Mouse (Mus musculus): ENCODE measurements around the gene Cdh1. TPM values are rescaled to one million over a fixed set of nuclear protein-coding genes. Genes with fewer than 3 reads are reported as not detected.

Cdh1 gene
- polyA plus RNA-seq, 1 experiment from 2014 or later: 19.8 TPM

DNA sequence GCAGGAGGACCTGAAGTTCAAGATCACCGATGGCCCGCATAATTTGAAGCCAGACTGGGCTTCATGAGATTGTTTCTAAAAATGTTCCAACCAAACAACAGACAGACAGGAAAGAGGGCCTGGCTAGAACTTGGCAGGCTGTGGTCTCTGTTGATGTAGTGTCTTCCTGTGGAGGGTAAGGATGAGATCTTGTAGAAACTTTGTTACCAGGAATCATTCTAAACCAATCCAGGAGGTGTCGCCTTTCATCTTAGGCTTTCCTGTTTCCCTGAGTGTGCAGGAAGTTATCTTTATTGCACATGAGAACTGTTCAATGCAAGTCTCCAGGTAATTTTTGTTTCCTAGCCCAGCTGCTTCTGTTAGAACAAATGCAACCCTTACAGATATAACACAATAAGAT lies 48.8 kb downstream of the Cdh1 start:
- no peaks in the 10 kb centered on the region for H3K27me3 ChIP-seq (ENCODE audit: control insufficient read depth, insufficient read depth, low read length)
- no peak overlapping the region for H3K27ac ChIP-seq (replicated peaks; ENCODE audit: low read depth, low read length)
- no peak overlapping the region for H3K4me2 ChIP-seq (ENCODE audit: low read depth, low read length)
- no peak overlapping the region for H3K9ac ChIP-seq (replicated peaks; ENCODE audit: low read length)
- WGBS: 89% methylated on average over 3 of the region's 3 CpGs
- no peaks in the 10 kb centered on the region for H3K9me3 ChIP-seq (replicated peaks; ENCODE audit: control insufficient read depth, low read length)
- ATAC-seq (replicated peaks; ENCODE audit: insufficient number of reproducible peaks, low FRiP score, low TSS enrichment, low read depth) (no peak), DNase-seq (ENCODE audit: low spot score) (no peak)
- H3K4me3 ChIP-seq (ENCODE audit: low read depth, low read length): no peak overlapping the region
- no peaks in the 10 kb centered on the region for H3K36me3 ChIP-seq (replicated peaks; ENCODE audit: control insufficient read depth, insufficient read depth, low read depth, low read length)
- no peaks in the 10 kb centered on the region for H3K4me1 ChIP-seq (ENCODE audit: control insufficient read depth, insufficient read depth, low read length)

DNA sequence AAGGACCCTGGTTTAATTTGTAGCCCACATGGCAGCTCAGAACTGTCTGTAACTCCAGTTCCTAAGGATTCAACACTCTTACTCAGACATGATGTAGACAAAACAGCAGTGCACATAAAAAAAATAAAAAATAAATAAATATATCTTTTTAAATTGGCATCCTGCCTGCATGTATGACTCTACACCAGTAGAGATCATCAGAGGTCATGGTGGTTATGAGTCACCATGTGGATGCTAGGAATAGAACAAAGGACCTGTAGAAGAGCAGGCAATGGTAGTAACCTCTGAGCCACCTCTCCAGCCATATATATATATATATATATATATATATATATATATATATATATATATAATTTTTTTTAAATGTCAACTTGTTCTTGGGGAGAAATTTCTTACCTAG lies 52.9 kb downstream of the Cdh1 start:
- H3K9me3 ChIP-seq (replicated peaks; ENCODE audit: control insufficient read depth, low read length): no peaks in the 10 kb centered on the region
- H3K36me3 ChIP-seq (replicated peaks; ENCODE audit: control insufficient read depth, insufficient read depth, low read depth, low read length): no peaks in the 10 kb centered on the region
- H3K27me3 ChIP-seq (ENCODE audit: control insufficient read depth, insufficient read depth, low read length): no peaks in the 10 kb centered on the region
- ATAC-seq (replicated peaks; ENCODE audit: insufficient number of reproducible peaks, low FRiP score, low TSS enrichment, low read depth): no peak
- no peaks in the 10 kb centered on the region for H3K4me1 ChIP-seq (ENCODE audit: control insufficient read depth, insufficient read depth, low read length)
- H3K9ac ChIP-seq (replicated peaks; ENCODE audit: low read length): no peak overlapping the region
- no peak overlapping the region for H3K27ac ChIP-seq (replicated peaks; ENCODE audit: low read depth, low read length)
- no peak overlapping the region for H3K4me3 ChIP-seq (ENCODE audit: low read depth, low read length)
- H3K4me2 ChIP-seq (ENCODE audit: low read depth, low read length): no peak overlapping the region
- no peak for DNase-seq (ENCODE audit: low spot score)

DNA sequence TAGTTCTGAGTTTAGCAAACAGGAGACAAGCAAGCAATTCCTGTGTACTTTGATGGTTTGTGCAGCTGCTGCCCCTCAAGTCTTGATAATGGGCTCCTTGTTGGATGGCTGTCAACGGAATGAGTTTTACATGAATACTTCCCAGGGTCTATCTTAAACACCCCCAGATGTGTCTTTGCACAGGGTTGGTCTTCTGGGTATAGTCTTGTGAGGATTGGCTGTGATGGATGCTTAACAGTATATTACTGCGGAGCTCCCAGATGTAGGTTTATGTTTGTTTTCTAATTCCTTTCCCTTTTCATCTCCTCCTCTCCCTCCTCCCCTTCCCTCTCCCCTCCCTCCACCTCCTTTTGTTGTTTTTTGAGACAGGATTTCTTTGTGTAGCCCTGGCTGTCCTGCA lies 69.6 kb downstream of the Cdh1 start:
- H3K4me1 ChIP-seq (ENCODE audit: control insufficient read depth, insufficient read depth, low read length): no peaks in the 10 kb centered on the region
- no peak overlapping the region for H3K27ac ChIP-seq (replicated peaks; ENCODE audit: low read depth, low read length)
- no peaks in the 10 kb centered on the region for H3K27me3 ChIP-seq (ENCODE audit: control insufficient read depth, insufficient read depth, low read length)
- no peaks in the 10 kb centered on the region for H3K36me3 ChIP-seq (replicated peaks; ENCODE audit: control insufficient read depth, insufficient read depth, low read depth, low read length)
- DNase-seq (ENCODE audit: low spot score) (no peak), ATAC-seq (replicated peaks; ENCODE audit: insufficient number of reproducible peaks, low FRiP score, low TSS enrichment, low read depth) (no peak)
- 42% methylated on average over 2 of the region's 2 CpGs for WGBS
- H3K9me3 ChIP-seq (replicated peaks; ENCODE audit: control insufficient read depth, low read length): no peaks in the 10 kb centered on the region
- H3K4me2 ChIP-seq (ENCODE audit: low read depth, low read length): no peak overlapping the region
- H3K9ac ChIP-seq (replicated peaks; ENCODE audit: low read length): no peak overlapping the region
- no peak overlapping the region for H3K4me3 ChIP-seq (ENCODE audit: low read depth, low read length)

DNA sequence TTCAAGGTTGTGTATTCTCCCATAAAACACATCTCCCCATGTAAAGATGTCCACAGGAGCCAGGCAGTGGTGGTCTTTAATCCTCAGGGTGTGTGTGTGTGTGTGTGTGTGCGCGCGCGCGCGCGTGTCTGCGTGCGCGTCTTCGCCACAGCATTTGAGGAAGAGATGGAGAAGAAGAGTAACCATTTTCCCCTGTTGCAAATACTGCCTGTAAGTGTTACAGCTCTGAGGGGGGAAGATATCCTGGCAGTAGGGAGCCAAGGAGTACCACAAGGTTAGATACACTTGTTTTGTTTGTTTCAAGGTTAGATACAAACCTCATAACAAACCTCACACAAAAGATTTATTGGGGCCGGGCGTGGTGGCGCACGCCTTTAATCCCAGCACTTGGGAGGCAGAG lies 71.2 kb downstream of the Cdh1 start:
- H3K36me3 ChIP-seq (replicated peaks; ENCODE audit: control insufficient read depth, insufficient read depth, low read depth, low read length): no peaks in the 10 kb centered on the region
- no peak overlapping the region for H3K27ac ChIP-seq (replicated peaks; ENCODE audit: low read depth, low read length)
- H3K9ac ChIP-seq (replicated peaks; ENCODE audit: low read length): no peak overlapping the region
- DNase-seq (ENCODE audit: low spot score) (no peak), ATAC-seq (replicated peaks; ENCODE audit: insufficient number of reproducible peaks, low FRiP score, low TSS enrichment, low read depth) (no peak)
- H3K4me1 ChIP-seq (ENCODE audit: control insufficient read depth, insufficient read depth, low read length): no peaks in the 10 kb centered on the region
- WGBS: 93% methylated on average over 15 of the region's 15 CpGs
- no peak overlapping the region for H3K4me2 ChIP-seq (ENCODE audit: low read depth, low read length)
- no peak overlapping the region for H3K4me3 ChIP-seq (ENCODE audit: low read depth, low read length)
- H3K27me3 ChIP-seq (ENCODE audit: control insufficient read depth, insufficient read depth, low read length): no peaks in the 10 kb centered on the region
- H3K9me3 ChIP-seq (replicated peaks; ENCODE audit: control insufficient read depth, low read length): no peaks in the 10 kb centered on the region

DNA sequence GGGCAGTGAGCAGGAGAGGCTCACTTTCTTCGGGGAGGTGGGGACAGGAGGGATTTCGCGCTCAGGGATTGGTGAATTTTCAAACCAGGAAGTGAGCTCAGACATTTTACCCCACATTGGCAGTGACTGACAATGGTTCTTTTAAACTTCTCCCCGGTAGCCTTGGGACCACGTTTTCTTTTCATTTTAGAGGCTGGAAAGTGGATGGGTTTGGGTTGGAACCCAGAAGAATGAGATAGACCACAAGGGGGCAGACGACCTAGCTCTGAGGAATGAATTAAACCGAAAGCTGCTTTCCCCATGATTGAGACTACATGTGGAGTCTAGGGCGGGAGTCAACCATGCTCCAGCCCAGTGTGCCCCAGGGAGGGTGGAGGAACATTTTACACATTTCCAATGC lies 71.7 kb downstream of the Cdh1 start:
- Histone ChIP-seq H3K9ac (replicated peaks; ENCODE audit: low read length) (no peak overlapping the region), H3K4me2 (ENCODE audit: low read depth, low read length) (no peak overlapping the region), H3K4me3 (ENCODE audit: low read depth, low read length) (no peak overlapping the region), H3K4me1 (ENCODE audit: control insufficient read depth, insufficient read depth, low read length) (no peaks in the 10 kb centered on the region), H3K9me3 (replicated peaks; ENCODE audit: control insufficient read depth, low read length) (no peaks in the 10 kb centered on the region), H3K27ac (replicated peaks; ENCODE audit: low read depth, low read length) (no peak overlapping the region), H3K27me3 (ENCODE audit: control insufficient read depth, insufficient read depth, low read length) (no peaks in the 10 kb centered on the region), H3K36me3 (replicated peaks; ENCODE audit: control insufficient read depth, insufficient read depth, low read depth, low read length) (no peaks in the 10 kb centered on the region)
- WGBS: 80% methylated on average over 8 of the region's 8 CpGs
- DNase-seq (ENCODE audit: low spot score) (no peak), ATAC-seq (replicated peaks; ENCODE audit: insufficient number of reproducible peaks, low FRiP score, low TSS enrichment, low read depth) (no peak)

DNA sequence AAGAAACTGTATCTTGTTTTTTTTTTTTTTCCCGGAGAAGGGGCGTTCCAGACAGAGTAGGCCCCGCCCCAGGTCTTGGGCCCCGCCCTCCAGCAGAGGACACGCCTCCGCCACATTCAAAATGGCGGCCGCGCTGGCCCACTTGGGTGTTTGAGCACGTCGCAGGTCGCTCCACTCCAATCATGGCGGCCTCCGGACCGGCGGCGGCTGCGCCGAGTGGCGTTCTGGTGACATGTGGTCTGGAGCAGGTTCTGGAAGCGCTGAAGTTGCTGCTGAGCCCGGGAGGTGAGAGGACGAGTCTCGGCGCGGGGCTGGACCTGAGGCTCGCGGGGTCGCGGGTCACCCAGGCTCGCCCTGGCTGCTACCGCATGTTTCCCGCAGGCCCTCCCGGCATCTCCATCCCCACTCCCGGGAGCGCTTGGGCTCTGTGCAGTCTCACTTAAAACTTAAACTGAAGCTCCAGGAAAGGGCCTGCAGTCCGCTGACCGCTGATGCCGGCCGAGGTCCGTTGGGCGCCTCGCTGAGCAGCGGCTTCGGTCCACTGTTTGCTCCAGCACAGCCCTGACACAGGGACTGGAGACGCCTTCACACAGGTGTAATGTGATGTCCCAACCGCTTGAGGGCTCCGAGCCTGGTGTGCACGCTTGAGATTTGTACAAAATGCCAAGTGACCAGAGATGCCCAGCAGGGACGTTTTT lies 80.0 kb downstream of the Cdh1 start, which contains the start of gene Tango6:
TSS of gene Tango6 (plus strand) at position 98 of the 698 bp plus-strand sequence.
- peak; percentile 91 for ATAC-seq (replicated peaks; ENCODE audit: insufficient number of reproducible peaks, low FRiP score, low TSS enrichment, low read depth)
- peak within 1 kb of the TSS; percentile 91 for H3K9ac ChIP-seq (replicated peaks; ENCODE audit: low read length)
- DNase-seq (ENCODE audit: low spot score): peak; percentile 91
- no peaks in the 10 kb centered on the region for H3K27me3 ChIP-seq (ENCODE audit: control insufficient read depth, insufficient read depth, low read length)
- peak within 1 kb of the TSS; percentile 74 for H3K4me3 ChIP-seq (ENCODE audit: low read depth, low read length)
- WGBS: under 1% methylated on average over 49 of the region's 50 CpGs
- no peaks in the 10 kb centered on the region for H3K4me1 ChIP-seq (ENCODE audit: control insufficient read depth, insufficient read depth, low read length)
- H3K9me3 ChIP-seq (replicated peaks; ENCODE audit: control insufficient read depth, low read length): no peaks in the 10 kb centered on the region
- peak within 1 kb of the TSS; percentile 50 for H3K4me2 ChIP-seq (ENCODE audit: low read depth, low read length)
- H3K27ac ChIP-seq (replicated peaks; ENCODE audit: low read depth, low read length): peak within 1 kb of the TSS; percentile 91
- no peaks in the 10 kb centered on the region for H3K36me3 ChIP-seq (replicated peaks; ENCODE audit: control insufficient read depth, insufficient read depth, low read depth, low read length)

DNA sequence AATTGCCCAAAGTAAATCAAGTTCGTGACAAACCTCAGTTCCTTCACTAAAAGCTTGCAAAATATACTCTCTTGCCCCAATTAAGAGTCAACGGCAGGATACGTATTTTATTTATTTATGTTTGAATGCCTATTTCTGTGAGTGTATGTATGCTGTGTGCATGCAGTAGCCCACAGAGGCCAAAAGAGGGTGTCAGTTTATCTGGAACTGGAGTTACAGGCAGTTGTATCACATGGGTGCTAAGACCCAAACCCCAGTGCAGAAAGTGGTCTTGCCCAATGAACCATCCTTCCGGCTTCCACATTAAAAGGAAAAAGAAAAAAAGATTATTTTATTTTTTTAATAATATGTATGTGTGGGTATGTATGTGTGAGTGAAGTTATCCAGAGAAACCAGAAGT lies 81.2 kb downstream of the Cdh1 start:
- Histone ChIP-seq H3K27me3 (ENCODE audit: control insufficient read depth, insufficient read depth, low read length) (no peaks in the 10 kb centered on the region), H3K9ac (replicated peaks; ENCODE audit: low read length) (no peak overlapping the region), H3K9me3 (replicated peaks; ENCODE audit: control insufficient read depth, low read length) (no peaks in the 10 kb centered on the region), H3K4me1 (ENCODE audit: control insufficient read depth, insufficient read depth, low read length) (no peaks in the 10 kb centered on the region), H3K4me2 (ENCODE audit: low read depth, low read length) (no peak overlapping the region), H3K27ac (replicated peaks; ENCODE audit: low read depth, low read length) (no peak overlapping the region), H3K4me3 (ENCODE audit: low read depth, low read length) (no peak overlapping the region), H3K36me3 (replicated peaks; ENCODE audit: control insufficient read depth, insufficient read depth, low read depth, low read length) (no peaks in the 10 kb centered on the region)
- DNase-seq (ENCODE audit: low spot score) (no peak), ATAC-seq (replicated peaks; ENCODE audit: insufficient number of reproducible peaks, low FRiP score, low TSS enrichment, low read depth) (no peak)
- 87% methylated on average over 4 of the region's 4 CpGs for whole genome bisulfite sequencing

DNA sequence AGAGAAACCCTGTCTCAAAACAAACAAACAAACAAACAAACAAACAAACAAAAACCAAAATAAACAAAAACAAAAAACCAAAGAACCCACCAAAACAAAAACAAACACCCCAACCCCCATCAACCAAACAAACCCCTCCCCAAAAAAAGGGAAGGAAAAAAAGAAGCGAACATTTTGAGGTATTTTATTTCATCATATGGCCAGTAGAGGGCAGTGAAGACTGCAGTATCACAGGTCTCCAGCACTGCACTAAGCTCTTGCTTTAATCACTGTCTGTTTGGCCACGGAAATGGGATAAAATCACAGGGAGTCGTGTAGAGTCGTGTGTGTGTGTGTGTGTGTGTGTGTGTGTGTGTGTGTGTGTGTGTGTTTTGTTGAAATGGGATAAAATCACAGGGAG lies 84.3 kb downstream of the Cdh1 start:
- Histone ChIP-seq H3K27me3 (ENCODE audit: control insufficient read depth, insufficient read depth, low read length) (no peaks in the 10 kb centered on the region), H3K36me3 (replicated peaks; ENCODE audit: control insufficient read depth, insufficient read depth, low read depth, low read length) (no peaks in the 10 kb centered on the region), H3K9ac (replicated peaks; ENCODE audit: low read length) (no peak overlapping the region), H3K9me3 (replicated peaks; ENCODE audit: control insufficient read depth, low read length) (no peaks in the 10 kb centered on the region), H3K4me3 (ENCODE audit: low read depth, low read length) (no peak overlapping the region), H3K4me2 (ENCODE audit: low read depth, low read length) (no peak overlapping the region), H3K4me1 (ENCODE audit: control insufficient read depth, insufficient read depth, low read length) (no peaks in the 10 kb centered on the region), H3K27ac (replicated peaks; ENCODE audit: low read depth, low read length) (no peak overlapping the region)
- WGBS: 9% methylated on average over 4 of the region's 4 CpGs
- ATAC-seq (replicated peaks; ENCODE audit: insufficient number of reproducible peaks, low FRiP score, low TSS enrichment, low read depth): no peak
- DNase-seq (ENCODE audit: low spot score): peak; percentile 82

All from embryonic facial prominence, embryonic 11.5 days (tissue).